9 mouse cellular contexts compared by ENCODE assay signal in genomic region chr19:6920741-6921636, GRCm38 (mm10). TPM values are rescaled to one million over a fixed set of nuclear protein-coding genes. Genes with fewer than 3 reads are reported as not detected.
DNase-seq lines count a peak whose midpoint lies in the region; ATAC-seq and TF ChIP-seq lines count a peak whose summit lies in the region.
"Had no signal": no experiment of that assay in that cellular context is flagged by ENCODE, and none has a peak within 500 bp of the region (broad histone marks: within the 10 kb centered on the region; RNA-seq: fewer than 3 reads in every experiment).

No protein-coding gene starts in this region.

- H3K9ac ChIP-seq in CH12.LX (ENCODE audit: insufficient read depth, low read depth) = peak overlapping the region; percentile 81
- peak overlapping the region; percentile 97 for H3K9ac ChIP-seq in heart, embryonic 12.5 days
- peak overlapping the region; percentile 96 for H3K9ac ChIP-seq in midbrain, embryonic 12.5 days (replicated peaks)

- peaks cover 0 to 33% of the 10 kb centered on the region in 2 experiments for H3K36me3 ChIP-seq in CH12.LX (replicated peaks in 1 of 2; ENCODE audit: control insufficient read depth in 1 of 2, insufficient read depth in 1 of 2, low read length in 1 of 2)
- peaks cover 13% of the 10 kb centered on the region for H3K36me3 ChIP-seq in heart, embryonic 12.5 days
- H3K36me3 ChIP-seq in limb, embryonic 10.5 days = no peaks in the 10 kb centered on the region
- H3K36me3 ChIP-seq in midbrain, embryonic 12.5 days = no peaks in the 10 kb centered on the region

- H3K27me3 ChIP-seq in CH12.LX (replicated peaks) = peaks cover 3% of the 10 kb centered on the region
- peaks cover 19% of the 10 kb centered on the region for H3K27me3 ChIP-seq in heart, embryonic 12.5 days (replicated peaks)
- H3K27me3 ChIP-seq in limb, embryonic 10.5 days (ENCODE audit: low read depth, poor library complexity, severe bottlenecking) = peaks cover 39% of the 10 kb centered on the region
- H3K27me3 ChIP-seq in midbrain, embryonic 12.5 days = peaks cover 40% of the 10 kb centered on the region

- peaks cover 11 to 32% of the 10 kb centered on the region in 2 experiments for H3K4me1 ChIP-seq in CH12.LX (ENCODE audit: control insufficient read depth in 1 of 2, insufficient read depth in 2 of 2)
- H3K4me1 ChIP-seq in heart, embryonic 12.5 days (replicated peaks) = peaks cover 49% of the 10 kb centered on the region
- peaks cover 40% of the 10 kb centered on the region for H3K4me1 ChIP-seq in limb, embryonic 10.5 days
- H3K4me1 ChIP-seq in midbrain, embryonic 12.5 days = peaks cover 37% of the 10 kb centered on the region

- H3K27ac ChIP-seq in CH12.LX (ENCODE audit: insufficient read depth, low read depth) = peak overlapping the region; percentile 21; the same call in 1 of the 2 replicates
- peak overlapping the region; percentile 96 for H3K27ac ChIP-seq in heart, embryonic 12.5 days (ENCODE audit: poor library complexity, severe bottlenecking)
- peak overlapping the region; percentile 89 for H3K27ac ChIP-seq in limb, embryonic 10.5 days
- H3K27ac ChIP-seq in midbrain, embryonic 12.5 days (replicated peaks) = peak overlapping the region; percentile 92

- ATAC-seq in heart, embryonic 12.5 days (ENCODE audit: insufficient number of reproducible peaks, low FRiP score) = no peak
- peak; percentile 10; the same call in 1 of the 2 replicates for ATAC-seq in midbrain, embryonic 12.5 days (ENCODE audit: low FRiP score, low read depth)

- no peak for TF ChIP-seq RAD21 in CH12.LX (IDR thresholded peaks at IDR 0.05; ENCODE audit: low read depth, low read length)

- H3K79me2 ChIP-seq in CH12.LX (replicated peaks; ENCODE audit: control insufficient read depth, extremely low read depth, insufficient read depth, poor library complexity, severe bottlenecking) = 0 out of 2 replicates have a peak, but pooled peaks cover 3% of the 10 kb centered on the region

- dilution Hi-C loops in CH12.LX (cut with MboI; ENCODE audit: extremely low pct_ligation_motif_present, extremely low pct_unique_long_range_greater_than_20kb, low sequenced_read_pairs) = no loop called here

- H3K4me3 ChIP-seq in CH12.LX (replicated peaks in 1 of 3; ENCODE audit: low read depth in 2 of 3, low read length in 2 of 3, poor library complexity in 1 of 3) = peak overlapping the region; percentile 74 to 90 (median 78)
- H3K4me3 ChIP-seq in heart, embryonic 12.5 days = peak overlapping the region; percentile 88
- peak overlapping the region; percentile 82 for H3K4me3 ChIP-seq in limb, embryonic 10.5 days
- H3K4me3 ChIP-seq in midbrain, embryonic 12.5 days = peak overlapping the region; percentile 91

- no peaks in the 10 kb centered on the region for H3K9me3 ChIP-seq in CH12.LX (replicated peaks; ENCODE audit: low read length)
- peaks cover 1% of the 10 kb centered on the region; the same call in 1 of the 2 replicates for H3K9me3 ChIP-seq in heart, embryonic 12.5 days (replicated peaks)
- 0 out of 2 replicates have a peak, but pooled peaks cover 1% of the 10 kb centered on the region for H3K9me3 ChIP-seq in limb, embryonic 10.5 days (replicated peaks)
- H3K9me3 ChIP-seq in midbrain, embryonic 12.5 days = no peaks in the 10 kb centered on the region

- no peak for TF ChIP-seq EP300 in CH12.LX (IDR thresholded peaks at IDR 0.05; ENCODE audit: low read length)

- TF ChIP-seq POLR2A in CH12.LX (IDR thresholded peaks at IDR 0.05; ENCODE audit: low read depth, low read length) = peak; percentile 46; the same call in 1 of the 2 replicates

- 3% methylated on average over 46 of the region's 48 CpGs for WGBS in heart, embryonic 12.5 days
- WGBS in limb, embryonic 10.5 days = 1% methylated on average over 48 of the region's 48 CpGs
- 2% methylated on average over 28 of the region's 48 CpGs for WGBS in midbrain, embryonic 12.5 days

- peak; percentile 64 for DNase-seq in adrenal gland, adult 8-10 months
- DNase-seq in adrenal gland, adult 2 months = no peak
- peak; percentile 56 for DNase-seq in CH12.LX (ENCODE audit: extremely low read depth)
- DNase-seq in embryo, embryonic 10.5 days (ENCODE audit: low spot score) = peak; percentile 69
- peak; percentile 40 for DNase-seq in limb, embryonic 10.5 days (ENCODE audit: low spot score)
- DNase-seq in testis, postnatal 10 days (ENCODE audit: low spot score) = peak; percentile 72

- peak in 1 of 2 experiments; percentile 31; a peak in 2 of 4 replicates for TF ChIP-seq CTCF in CH12.LX (conservative IDR thresholded peaks at IDR 0.05 in 1 of 2, IDR thresholded peaks at IDR 0.05 in 1 of 2; ENCODE audit: low read depth in 2 of 2, low read length in 2 of 2)

- in situ Hi-C loops in CH12.LX (cut with MboI; ENCODE audit: low pct_ligation_motif_present, low pct_unique_long_range_greater_than_20kb, low sequenced_read_pairs) = loop anchor here (5.0 kb wide), 1 partner anchor 49 kb away; no protein-coding TSS in a partner anchor

- peak overlapping the region; percentile 80 for H3K4me2 ChIP-seq in CH12.LX (ENCODE audit: insufficient read depth, low read depth, poor library complexity, severe bottlenecking)
- H3K4me2 ChIP-seq in heart, embryonic 12.5 days = peak overlapping the region; percentile 90
- peak overlapping the region; percentile 91 for H3K4me2 ChIP-seq in midbrain, embryonic 12.5 days (replicated peaks)

TF ChIP-seq in CH12.LX, 34 proteins besides CTCF, POLR2A, EP300 and RAD21:
- TF ChIP-seq MXI1 (IDR thresholded peaks at IDR 0.05; ENCODE audit: low read depth, low read length) = 0 out of 2 replicates have a peak, but pooled peaks have one; percentile 16
- 0 out of 2 replicates have a peak, but pooled peaks have one; percentile 23 for TF ChIP-seq HCFC1 (IDR thresholded peaks at IDR 0.05; ENCODE audit: low read depth, low read length)
- TF ChIP-seq USF1 (IDR thresholded peaks at IDR 0.05; ENCODE audit: low read depth, low read length) = no peak
- TF ChIP-seq SIN3A (IDR thresholded peaks at IDR 0.05; ENCODE audit: low read length) = peak; percentile 59; the same call in 1 of the 2 replicates
- TF ChIP-seq ELF1 (IDR thresholded peaks at IDR 0.05; ENCODE audit: low read depth, low read length) = peak; percentile 71
- TF ChIP-seq IRF4 (IDR thresholded peaks at IDR 0.05; ENCODE audit: low read depth, low read length) = no peak

RNA-seq across cellular contexts. Expression of gene Esrra, which starts 0.6 kb away (rescaled TPM):
- 10 to 100 TPM; 38.3 to 45.1 (median 44.1) TPM for total RNA-seq in adrenal gland, adult 8-10 months (2022)
- total RNA-seq in adrenal gland, adult 2 months (2021) = 10 to 100 TPM; 29.3 to 62.8 TPM
- polyA plus RNA-seq in adrenal gland, adult 2 months (2012; rRNA removed) = 67.6 and 87.7 TPM in 2 replicates
- total RNA-seq in CH12.LX (2012; rRNA removed) = 23.5 and 28.7 TPM in 2 replicates
- total RNA-seq in CH12.LX (2014; rRNA removed) = 13.4 and 13.6 TPM in 2 replicates
- polyA plus RNA-seq in CH12.LX (2012; ENCODE audit: insufficient read length, low read depth) = 15.6 and 17.7 TPM in 2 replicates
- polyA plus RNA-seq in heart, embryonic 12.5 days (2016; fragmentation: Nextera tagmentation; extraction: Ambion mirVana) = 27.4 and 30.2 TPM in 2 replicates
- polyA plus RNA-seq in limb, embryonic 10.5 days (2016; fragmentation: Nextera tagmentation; extraction: Ambion mirVana) = 6.2 and 7.0 TPM in 2 replicates
- polyA plus RNA-seq in midbrain, embryonic 12.5 days (2016; fragmentation: Nextera tagmentation; extraction: Ambion mirVana) = 13.9 and 14.3 TPM in 2 replicates

RNA-seq across cellular contexts. Expression of gene Catsperz, which starts 4.2 kb away (rescaled TPM):
- not detected for total RNA-seq in adrenal gland, adult 8-10 months (2022)
- under 1 TPM in 1 of 2 experiments, not detected in 1; 0.58 TPM for total RNA-seq in adrenal gland, adult 2 months (2021)
- polyA plus RNA-seq in adrenal gland, adult 2 months (2012; rRNA removed) = not detected in 2 replicates
- total RNA-seq in CH12.LX (2012; rRNA removed) = not detected in 2 replicates
- total RNA-seq in CH12.LX (2014; rRNA removed) = not detected in 2 replicates
- polyA plus RNA-seq in CH12.LX (2012; ENCODE audit: insufficient read length, low read depth) = 1.2 TPM in 1 of 2 replicates, not detected in the other
- polyA plus RNA-seq in heart, embryonic 12.5 days (2016; fragmentation: Nextera tagmentation; extraction: Ambion mirVana) = 2.2 and 2.3 TPM in 2 replicates
- 0.76 and 0.93 TPM in 2 replicates for polyA plus RNA-seq in limb, embryonic 10.5 days (2016; fragmentation: Nextera tagmentation; extraction: Ambion mirVana)
- 0.68 and 0.97 TPM in 2 replicates for polyA plus RNA-seq in midbrain, embryonic 12.5 days (2016; fragmentation: Nextera tagmentation; extraction: Ambion mirVana)

RNA-seq across cellular contexts. Expression of gene Prdx5, which starts 11.1 kb away (rescaled TPM):
- 100 to 1,000 TPM; 197 to 273 (median 224) TPM for total RNA-seq in adrenal gland, adult 8-10 months (2022)
- total RNA-seq in adrenal gland, adult 2 months (2021) = 100 to 1,000 TPM; 297 to 298 TPM
- 90.2 and 91.2 TPM in 2 replicates for polyA plus RNA-seq in adrenal gland, adult 2 months (2012; rRNA removed)
- 72.6 and 74.8 TPM in 2 replicates for total RNA-seq in CH12.LX (2012; rRNA removed)
- 77.2 and 83.5 TPM in 2 replicates for total RNA-seq in CH12.LX (2014; rRNA removed)
- polyA plus RNA-seq in CH12.LX (2012; ENCODE audit: insufficient read length, low read depth) = 137 TPM in 2 replicates
- 202 and 218 TPM in 2 replicates for polyA plus RNA-seq in heart, embryonic 12.5 days (2016; fragmentation: Nextera tagmentation; extraction: Ambion mirVana)
- 122 and 131 TPM in 2 replicates for polyA plus RNA-seq in limb, embryonic 10.5 days (2016; fragmentation: Nextera tagmentation; extraction: Ambion mirVana)
- 172 and 191 TPM in 2 replicates for polyA plus RNA-seq in midbrain, embryonic 12.5 days (2016; fragmentation: Nextera tagmentation; extraction: Ambion mirVana)

RNA-seq across cellular contexts. Expression of gene Trmt112, which starts 11.5 kb away (rescaled TPM):
- total RNA-seq in adrenal gland, adult 8-10 months (2022) = 100 to 1,000 TPM in 2 of 4 experiments, 10 to 100 TPM in 2; 83.2 to 116 (median 99.0) TPM
- total RNA-seq in adrenal gland, adult 2 months (2021) = 100 to 1,000 TPM; 103 to 118 TPM
- polyA plus RNA-seq in adrenal gland, adult 2 months (2012; rRNA removed) = 197 and 206 TPM in 2 replicates
- 191 and 198 TPM in 2 replicates for total RNA-seq in CH12.LX (2012; rRNA removed)
- 89.5 and 97.9 TPM in 2 replicates for total RNA-seq in CH12.LX (2014; rRNA removed)
- 158 and 212 TPM in 2 replicates for polyA plus RNA-seq in CH12.LX (2012; ENCODE audit: insufficient read length, low read depth)
- polyA plus RNA-seq in heart, embryonic 12.5 days (2016; fragmentation: Nextera tagmentation; extraction: Ambion mirVana) = 85.9 and 92.9 TPM in 2 replicates
- polyA plus RNA-seq in limb, embryonic 10.5 days (2016; fragmentation: Nextera tagmentation; extraction: Ambion mirVana) = 157 and 168 TPM in 2 replicates
- 129 and 139 TPM in 2 replicates for polyA plus RNA-seq in midbrain, embryonic 12.5 days (2016; fragmentation: Nextera tagmentation; extraction: Ambion mirVana)

RNA-seq across cellular contexts. Expression of gene Kcnk4, which starts 13.3 kb away (rescaled TPM):
- under 1 TPM in 2 of 4 experiments, not detected in 2; 0.14 to 0.24 TPM for total RNA-seq in adrenal gland, adult 8-10 months (2022)
- total RNA-seq in adrenal gland, adult 2 months (2021) = under 1 TPM in 1 of 2 experiments, not detected in 1; 0.31 TPM
- polyA plus RNA-seq in adrenal gland, adult 2 months (2012; rRNA removed) = 0.06 TPM in 1 of 2 replicates, not detected in the other
- total RNA-seq in CH12.LX (2012; rRNA removed) (0.21 TPM in 1 of 2 replicates, not detected in the other), CH12.LX (2014; rRNA removed) (not detected in 2 replicates)
- polyA plus RNA-seq in CH12.LX (2012; ENCODE audit: insufficient read length, low read depth) = 0.80 TPM in 1 of 2 replicates, not detected in the other
- 0.14 and 0.29 TPM in 2 replicates for polyA plus RNA-seq in heart, embryonic 12.5 days (2016; fragmentation: Nextera tagmentation; extraction: Ambion mirVana)
- 0.11 TPM in 1 of 2 replicates, not detected in the other for polyA plus RNA-seq in limb, embryonic 10.5 days (2016; fragmentation: Nextera tagmentation; extraction: Ambion mirVana)
- 0.19 and 0.52 TPM in 2 replicates for polyA plus RNA-seq in midbrain, embryonic 12.5 days (2016; fragmentation: Nextera tagmentation; extraction: Ambion mirVana)
- polyA plus RNA-seq: large intestine, adult 2 months had no signal

Comparison
In these comparisons a context has a peak if more than half of its experiments do, and no peak if none do; other contexts are left out.
1. H3K27ac ChIP-seq: peak in every context shown above with its lines; median percentile 96 in heart, embryonic 12.5 days; 92 in midbrain, embryonic 12.5 days; 89 in limb, embryonic 10.5 days; 21 in CH12.LX.